ENCODE assay signal across 8 mouse cellular contexts in genomic region chr16:41244711-41245110, GRCm38 (mm10).
DNase-seq lines count a peak whose midpoint lies in the region; ATAC-seq and TF ChIP-seq lines count a peak whose summit lies in the region.

No protein-coding gene starts in this region.

- H3K9ac ChIP-seq in neural tube, embryonic 11.5 days (ENCODE audit: low read length) = no peak overlapping the region

- H3K36me3 ChIP-seq in E14TG2a.4 (ENCODE audit: insufficient read depth, low read length) = no peaks in the 10 kb centered on the region
- no peaks in the 10 kb centered on the region for H3K36me3 ChIP-seq in neural tube, embryonic 11.5 days (ENCODE audit: control insufficient read depth, insufficient read depth, low read length)

- H3K9me3 ChIP-seq in E14TG2a.4 (ENCODE audit: low read length) = no peaks in the 10 kb centered on the region
- no peaks in the 10 kb centered on the region for H3K9me3 ChIP-seq in neural tube, embryonic 11.5 days (ENCODE audit: control insufficient read depth, low read length)

- intact Hi-C loops in left cerebral cortex, adult 2 months (cut with DNase I) = loop anchor here (2.0 to 5.0 kb wide), 3 partner anchors 506 to 1262 kb away; partner anchors contain the start of gene Lsamp

- H3K27ac ChIP-seq in left cerebral cortex, adult 2 months = no peak overlapping the region
- no peak overlapping the region for H3K27ac ChIP-seq in neural tube, embryonic 11.5 days (ENCODE audit: low read depth, low read length)

- no peaks in the 10 kb centered on the region for H3K4me1 ChIP-seq in E14TG2a.4 (replicated peaks; ENCODE audit: low read depth, low read length)
- no peaks in the 10 kb centered on the region for H3K4me1 ChIP-seq in neural tube, embryonic 11.5 days (ENCODE audit: control insufficient read depth, insufficient read depth, low read length)

- TF ChIP-seq CTCF in E14TG2a.4 (conservative IDR thresholded peaks at IDR 0.05; ENCODE audit: low read length) = peak; percentile 56
- peak; percentile 78 for TF ChIP-seq CTCF in left cerebral cortex, adult 2 months (IDR thresholded peaks at IDR 0.05)

- 13% methylated on average over 2 of the region's 2 CpGs for WGBS in neural tube, embryonic 11.5 days

- no peak; the same call in 1 of the 2 replicates for ATAC-seq in neural tube, embryonic 11.5 days (ENCODE audit: insufficient read depth, low FRiP score, low TSS enrichment)

- no peak overlapping the region for H3K4me3 ChIP-seq in E14TG2a.4 (replicated peaks; ENCODE audit: low read length)
- no peak overlapping the region for H3K4me3 ChIP-seq in left cerebral cortex, adult 2 months
- H3K4me3 ChIP-seq in neural tube, embryonic 11.5 days (ENCODE audit: low read depth, low read length) = no peak overlapping the region

- no peaks in the 10 kb centered on the region for H3K27me3 ChIP-seq in E14TG2a.4 (ENCODE audit: insufficient read depth, low read length)
- no peaks in the 10 kb centered on the region for H3K27me3 ChIP-seq in neural tube, embryonic 11.5 days (ENCODE audit: control insufficient read depth, insufficient read depth, low read length)

- no peak overlapping the region for H3K4me2 ChIP-seq in neural tube, embryonic 11.5 days (ENCODE audit: low read depth)

- DNase-seq in adrenal gland, adult (ENCODE audit: inconsistent age in 2 of 2, low spot score in 1 of 2) = peak; percentile 12 to 72
- no peak for DNase-seq in adrenal gland, postnatal 4 days (ENCODE audit: low spot score in 2 of 2)
- peak; percentile 80 to 84 for DNase-seq in cerebellum, postnatal 10 days
- peak; percentile 8 for DNase-seq in gonadal fat pad, adult 2 months (ENCODE audit: low read depth)
- DNase-seq in left cerebral cortex, adult 2 months (ENCODE audit: extremely low spot score in 1 of 2, low spot score in 2 of 2) = peak; percentile 61 to 76
- peak; percentile 54 for DNase-seq in neural tube, embryonic 11.5 days (ENCODE audit: low spot score)
- DNase-seq in spleen, adult 12 weeks (ENCODE audit: low spot score) = no peak

Comparison
In these comparisons a context has a peak if more than half of its experiments do, and no peak if none do; other contexts are left out.
1. DNase-seq: peak in adrenal gland, adult (2 of 2), cerebellum, postnatal 10 days (2 of 2), gonadal fat pad, adult 2 months (single experiment), left cerebral cortex, adult 2 months (2 of 2) and neural tube, embryonic 11.5 days (single experiment); none in adrenal gland, postnatal 4 days (0 of 2) and spleen, adult 12 weeks (single experiment).